Comparison of ENCODE assay signal across 26 mouse cellular contexts in genomic region chr8:44884399-44885006, GRCm38 (mm10). TPM values are rescaled to one million over a fixed set of nuclear protein-coding genes. Genes with fewer than 3 reads are reported as not detected.
DNase-seq lines count a peak whose midpoint lies in the region; ATAC-seq and TF ChIP-seq lines count a peak whose summit lies in the region.
"Had no signal": no experiment of that assay in that cellular context is flagged by ENCODE, and none has a peak within 500 bp of the region (broad histone marks: within the 10 kb centered on the region; RNA-seq: fewer than 3 reads in every experiment).

No protein-coding gene starts in this region.

- H3K27ac ChIP-seq in kidney, postnatal 0 days, result no peak overlapping the region
- no peak overlapping the region for H3K27ac ChIP-seq in kidney, embryonic 16.5 days (ENCODE audit: low read length)
- no peak overlapping the region for H3K27ac ChIP-seq in lung, embryonic 16.5 days (ENCODE audit: low read length)
- H3K27ac ChIP-seq in lung, postnatal 0 days (ENCODE audit: low read length), result no peak overlapping the region
- no peak overlapping the region for H3K27ac ChIP-seq in midbrain, embryonic 16.5 days (ENCODE audit: low read length)
- no peak overlapping the region for H3K27ac ChIP-seq in midbrain, embryonic 11.5 days (ENCODE audit: low read depth, low read length)
- H3K27ac ChIP-seq: embryonic facial prominence, embryonic 12.5 days; embryonic facial prominence, embryonic 15.5 days; forebrain, embryonic 15.5 days; heart, adult 2 months; heart, embryonic 10.5 days; heart, embryonic 13.5 days; hindbrain, embryonic 12.5 days; hindbrain, embryonic 15.5 days had no signal

- no peak for TF ChIP-seq EP300 in lung, postnatal 0 days (IDR thresholded peaks at IDR 0.05)

- no peak overlapping the region for H3K4me3 ChIP-seq in kidney, postnatal 0 days (replicated peaks; ENCODE audit: low read depth, low read length)
- H3K4me3 ChIP-seq in kidney, embryonic 16.5 days (ENCODE audit: low read length), result no peak overlapping the region
- no peak overlapping the region for H3K4me3 ChIP-seq in lung, embryonic 16.5 days (ENCODE audit: low read length)
- no peak overlapping the region for H3K4me3 ChIP-seq in lung, postnatal 0 days (ENCODE audit: low read depth, low read length)
- no peak overlapping the region for H3K4me3 ChIP-seq in midbrain, embryonic 16.5 days (ENCODE audit: low read depth, low read length)
- H3K4me3 ChIP-seq in midbrain, embryonic 11.5 days (ENCODE audit: low read depth, low read length), result no peak overlapping the region
- H3K4me3 ChIP-seq: embryonic facial prominence, embryonic 12.5 days; embryonic facial prominence, embryonic 15.5 days; forebrain, embryonic 15.5 days; heart, adult 2 months; heart, embryonic 10.5 days; heart, embryonic 13.5 days; hindbrain, embryonic 12.5 days; hindbrain, embryonic 15.5 days had no signal

- no peak overlapping the region for H3K4me2 ChIP-seq in kidney, postnatal 0 days (ENCODE audit: low read length)
- H3K4me2 ChIP-seq in kidney, embryonic 16.5 days (replicated peaks; ENCODE audit: low read depth, low read length), result no peak overlapping the region
- no peak overlapping the region for H3K4me2 ChIP-seq in lung, embryonic 16.5 days (ENCODE audit: low read depth, low read length)
- H3K4me2 ChIP-seq in lung, postnatal 0 days (replicated peaks; ENCODE audit: low read depth, low read length), result no peak overlapping the region
- no peak overlapping the region for H3K4me2 ChIP-seq in midbrain, embryonic 16.5 days (ENCODE audit: low read length)
- no peak overlapping the region for H3K4me2 ChIP-seq in midbrain, embryonic 11.5 days
- H3K4me2 ChIP-seq: embryonic facial prominence, embryonic 12.5 days; embryonic facial prominence, embryonic 15.5 days; forebrain, embryonic 15.5 days; heart, embryonic 13.5 days; hindbrain, embryonic 12.5 days; hindbrain, embryonic 15.5 days had no signal

- H3K9ac ChIP-seq in kidney, postnatal 0 days (ENCODE audit: low read depth, low read length), result no peak overlapping the region
- H3K9ac ChIP-seq in kidney, embryonic 16.5 days (replicated peaks; ENCODE audit: low read length), result no peak overlapping the region
- H3K9ac ChIP-seq in lung, embryonic 16.5 days (ENCODE audit: low read length), result no peak overlapping the region
- no peak overlapping the region for H3K9ac ChIP-seq in lung, postnatal 0 days (replicated peaks; ENCODE audit: low read depth)
- no peak overlapping the region for H3K9ac ChIP-seq in midbrain, embryonic 16.5 days (ENCODE audit: low read depth, low read length)
- no peak overlapping the region for H3K9ac ChIP-seq in midbrain, embryonic 11.5 days (ENCODE audit: low read length)
- H3K9ac ChIP-seq: embryonic facial prominence, embryonic 12.5 days; embryonic facial prominence, embryonic 15.5 days; forebrain, embryonic 15.5 days; heart, embryonic 13.5 days; hindbrain, embryonic 12.5 days; hindbrain, embryonic 15.5 days had no signal

- no peaks in the 10 kb centered on the region for H3K27me3 ChIP-seq in kidney, postnatal 0 days (ENCODE audit: insufficient read depth, low read length)
- H3K27me3 ChIP-seq in kidney, embryonic 16.5 days (ENCODE audit: insufficient read depth, low read length), result no peaks in the 10 kb centered on the region
- no peaks in the 10 kb centered on the region for H3K27me3 ChIP-seq in lung, embryonic 16.5 days (ENCODE audit: control insufficient read depth, insufficient read depth, low read depth, low read length)
- H3K27me3 ChIP-seq in lung, postnatal 0 days (replicated peaks; ENCODE audit: insufficient read depth, low read length), result no peaks in the 10 kb centered on the region
- no peaks in the 10 kb centered on the region for H3K27me3 ChIP-seq in midbrain, embryonic 16.5 days (ENCODE audit: control insufficient read depth, insufficient read depth, low read depth, low read length)
- no peaks in the 10 kb centered on the region for H3K27me3 ChIP-seq in midbrain, embryonic 11.5 days (ENCODE audit: control insufficient read depth, insufficient read depth, low read length)
- H3K27me3 ChIP-seq: CH12.LX; embryonic facial prominence, embryonic 12.5 days; embryonic facial prominence, embryonic 15.5 days; forebrain, embryonic 15.5 days; heart, embryonic 13.5 days; hindbrain, embryonic 12.5 days; hindbrain, embryonic 15.5 days; Patski had no signal

- ATAC-seq in kidney, postnatal 0 days (replicated peaks; ENCODE audit: low FRiP score, low read depth), result no peak
- no peak for ATAC-seq in kidney, embryonic 16.5 days (ENCODE audit: low FRiP score, low TSS enrichment)
- peak; percentile 38; the same call in 1 of the 2 replicates for ATAC-seq in lung, embryonic 16.5 days (ENCODE audit: low read depth)
- ATAC-seq in lung, postnatal 0 days, result no peak
- peak; percentile 58; the same call in 1 of the 2 replicates for ATAC-seq in midbrain, embryonic 16.5 days
- ATAC-seq in midbrain, embryonic 11.5 days (ENCODE audit: low FRiP score), result no peak
- ATAC-seq: forebrain, embryonic 15.5 days; Patski had no signal

- 62% methylated on average over 8 of the region's 8 CpGs for WGBS in kidney, postnatal 0 days
- 66% methylated on average over 8 of the region's 8 CpGs for WGBS in kidney, embryonic 16.5 days
- 18% methylated on average over 8 of the region's 8 CpGs for WGBS in lung, embryonic 16.5 days
- 18% methylated on average over 8 of the region's 8 CpGs for WGBS in lung, postnatal 0 days
- WGBS in midbrain, embryonic 16.5 days, result 59% methylated on average over 8 of the region's 8 CpGs
- 68% methylated on average over 8 of the region's 8 CpGs for WGBS in midbrain, embryonic 11.5 days

- no peaks in the 10 kb centered on the region for H3K4me1 ChIP-seq in kidney, postnatal 0 days (replicated peaks; ENCODE audit: insufficient read depth, low read length)
- no peaks in the 10 kb centered on the region for H3K4me1 ChIP-seq in kidney, embryonic 16.5 days (ENCODE audit: insufficient read depth, low read length)
- no peaks in the 10 kb centered on the region for H3K4me1 ChIP-seq in lung, embryonic 16.5 days (replicated peaks; ENCODE audit: control insufficient read depth, insufficient read depth, low read length)
- no peaks in the 10 kb centered on the region for H3K4me1 ChIP-seq in lung, postnatal 0 days (ENCODE audit: insufficient read depth, low read depth, low read length)
- no peaks in the 10 kb centered on the region for H3K4me1 ChIP-seq in midbrain, embryonic 16.5 days (ENCODE audit: control insufficient read depth, insufficient read depth, low read length)
- H3K4me1 ChIP-seq in midbrain, embryonic 11.5 days (ENCODE audit: control insufficient read depth, insufficient read depth, low read length), result no peaks in the 10 kb centered on the region
- H3K4me1 ChIP-seq: embryonic facial prominence, embryonic 12.5 days; embryonic facial prominence, embryonic 15.5 days; forebrain, embryonic 15.5 days; heart, embryonic 10.5 days; hindbrain, embryonic 12.5 days; hindbrain, embryonic 15.5 days had no signal

- TF ChIP-seq CTCF in kidney, postnatal 0 days (IDR thresholded peaks at IDR 0.05; ENCODE audit: low read depth), result no peak
- no peak for TF ChIP-seq CTCF in lung, postnatal 0 days (IDR thresholded peaks at IDR 0.05)

- H3K9me3 ChIP-seq in kidney, postnatal 0 days (replicated peaks; ENCODE audit: low read length), result no peaks in the 10 kb centered on the region
- no peaks in the 10 kb centered on the region for H3K9me3 ChIP-seq in kidney, embryonic 16.5 days (ENCODE audit: low read length)
- H3K9me3 ChIP-seq in lung, embryonic 16.5 days (ENCODE audit: control insufficient read depth, low read length), result no peaks in the 10 kb centered on the region
- H3K9me3 ChIP-seq in lung, postnatal 0 days (ENCODE audit: low read length), result no peaks in the 10 kb centered on the region
- peaks cover 4% of the 10 kb centered on the region; the same call in 1 of the 2 replicates for H3K9me3 ChIP-seq in midbrain, embryonic 16.5 days (replicated peaks; ENCODE audit: control insufficient read depth, low read length, poor library complexity, severe bottlenecking)
- no peaks in the 10 kb centered on the region for H3K9me3 ChIP-seq in midbrain, embryonic 11.5 days (ENCODE audit: control insufficient read depth, low read length)
- H3K9me3 ChIP-seq: embryonic facial prominence, embryonic 12.5 days; embryonic facial prominence, embryonic 15.5 days; forebrain, embryonic 15.5 days; heart, embryonic 10.5 days; hindbrain, embryonic 12.5 days; hindbrain, embryonic 15.5 days had no signal

- DNase-seq in kidney, postnatal 0 days (ENCODE audit: low spot score), result peak; percentile 31
- DNase-seq in lung, postnatal 0 days (ENCODE audit: low spot score), result no peak
- DNase-seq in midbrain, embryonic 11.5 days (ENCODE audit: low spot score, missing footprints), result no peak
- DNase-seq: adrenal gland, postnatal 10 days; adrenal gland, postnatal 36 days; B cell, adult 2 months; cerebellum, adult 11 months; cerebellum, adult 2 months; cerebellum, adult 9-11 months; cerebellum, postnatal 25 days; gastrocnemius, postnatal 25 days; heart, adult 2 months; heart, postnatal 14 days had no signal

- H3K36me3 ChIP-seq in kidney, postnatal 0 days (ENCODE audit: insufficient read depth, low read length), result no peaks in the 10 kb centered on the region
- H3K36me3 ChIP-seq in kidney, embryonic 16.5 days (ENCODE audit: insufficient read depth, low read length), result no peaks in the 10 kb centered on the region
- no peaks in the 10 kb centered on the region for H3K36me3 ChIP-seq in lung, embryonic 16.5 days (ENCODE audit: control insufficient read depth, insufficient read depth, low read length)
- no peaks in the 10 kb centered on the region for H3K36me3 ChIP-seq in lung, postnatal 0 days (ENCODE audit: insufficient read depth, low read length)
- H3K36me3 ChIP-seq in midbrain, embryonic 16.5 days (ENCODE audit: control insufficient read depth, insufficient read depth, low read length), result no peaks in the 10 kb centered on the region
- H3K36me3 ChIP-seq in midbrain, embryonic 11.5 days (ENCODE audit: control insufficient read depth, insufficient read depth, low read length), result no peaks in the 10 kb centered on the region
- H3K36me3 ChIP-seq: embryonic facial prominence, embryonic 12.5 days; embryonic facial prominence, embryonic 15.5 days; forebrain, embryonic 15.5 days; G1E; heart, embryonic 10.5 days; heart, embryonic 13.5 days; hindbrain, embryonic 12.5 days; hindbrain, embryonic 15.5 days had no signal

RNA-seq across cellular contexts. Expression of gene Fat1, which starts 50.7 kb away (rescaled TPM):
- polyA plus RNA-seq in kidney, postnatal 0 days (2015; fragmentation: Nextera tagmentation; extraction: Ambion mirVana), result 13.3 and 15.9 TPM in 2 replicates
- 19.9 and 20.9 TPM in 2 replicates for polyA plus RNA-seq in kidney, embryonic 16.5 days (2015; fragmentation: Nextera tagmentation; extraction: Ambion mirVana)
- 16.5 and 18.8 TPM in 2 replicates for polyA plus RNA-seq in lung, embryonic 16.5 days (2015; fragmentation: Nextera tagmentation; extraction: Ambion mirVana)
- polyA plus RNA-seq in lung, postnatal 0 days (2015; fragmentation: Nextera tagmentation; extraction: Ambion mirVana), result 7.2 and 7.3 TPM in 2 replicates
- polyA plus RNA-seq in midbrain, embryonic 16.5 days (2015; fragmentation: Nextera tagmentation; extraction: Ambion mirVana), result 9.8 and 13.9 TPM in 2 replicates
- 23.1 and 25.1 TPM in 2 replicates for polyA plus RNA-seq in midbrain, embryonic 11.5 days (2014; fragmentation: Nextera tagmentation; extraction: Ambion mirVana)
- polyA plus RNA-seq: G1E had no signal

Comparison
In these comparisons a context has a peak if more than half of its experiments do, and no peak if none do; other contexts are left out.
1. ATAC-seq: peak in lung, embryonic 16.5 days (single experiment) and midbrain, embryonic 16.5 days (single experiment); none in kidney, postnatal 0 days (single experiment), kidney, embryonic 16.5 days (single experiment), lung, postnatal 0 days (single experiment) and midbrain, embryonic 11.5 days (single experiment).